Mouse (Mus musculus) liver, adult 2 months (tissue): ENCODE results near the gene Pcbp4.

Experiments
- CTCF ChIP-seq: fragments of 200-500 bp; IDR thresholded peaks from 2 replicates; pipeline ENCODE4 v1.5.1; 2011; ENCODE audit warnings: low read depth, low read length, control low read depth
- POLR2A ChIP-seq: fragments of 200-500 bp; IDR thresholded peaks from 2 replicates; pipeline ENCODE4 v1.6.1; 2011; ENCODE audit warnings: low read length, control low read depth; ENCODE audit not compliant: insufficient read depth; ENCODE audit errors: extremely low read depth

- TF ChIP-seq POLR2A = no peak
- TF ChIP-seq CTCF = no peak
These were observed 1.1 kb downstream of the Pcbp4 start for GRCm38 (mm10) chr9:106454071-106454761.
